Mouse (Mus musculus): ENCODE data around the gene Trip12. TPM values are rescaled to one million over a fixed set of nuclear protein-coding genes. Genes with fewer than 3 reads are reported as not detected.

The Trip12 gene
- total and polyA plus RNA-seq, 3 experiments: 26.9 to 205 (median 177) TPM

- 97% methylated on average over 3 of the region's 3 CpGs for WGBS
- TF ChIP-seq EP300 (IDR thresholded peaks at IDR 0.05; ENCODE audit: insufficient read depth, low read depth, low read length) (no peak), CTCF (IDR thresholded peaks at IDR 0.05) (no peak), POLR2A (IDR thresholded peaks at IDR 0.05; ENCODE audit: insufficient read depth, low read depth, low read length) (no peak)
- no peak overlapping the region for H3K9ac ChIP-seq (ENCODE audit: low read depth, low read length)
These were observed 117.9 kb downstream of the Trip12 start for GRCm38 (mm10) chr1:84722371-84722770.

GRCm38 (mm10) chr1:84721942-84722341 lies 118.4 kb downstream of the Trip12 start:
- Histone ChIP-seq H3K9ac (ENCODE audit: low read depth, low read length) (no peak overlapping the region), H3K36me3 (ENCODE audit: control insufficient read depth, insufficient read depth, low read length) (peaks cover 27% of the 10 kb centered on the region), H3K4me3 (no peak overlapping the region), H3K4me1 (ENCODE audit: control insufficient read depth, insufficient read depth, low read length) (0 out of 2 replicates have a peak, but pooled peaks cover 2% of the 10 kb centered on the region), H3K27me3 (ENCODE audit: control insufficient read depth, insufficient read depth, low read length) (no peaks in the 10 kb centered on the region), H3K27ac (no peak overlapping the region), H3K79me2 (replicated peaks; ENCODE audit: control insufficient read depth, insufficient read depth, low read length) (no peaks in the 10 kb centered on the region)
- no peak for TF ChIP-seq POLR2A (IDR thresholded peaks at IDR 0.05; ENCODE audit: insufficient read depth, low read depth, low read length)
- TF ChIP-seq CTCF (IDR thresholded peaks at IDR 0.05): no peak
- no peak for TF ChIP-seq EP300 (IDR thresholded peaks at IDR 0.05; ENCODE audit: insufficient read depth, low read depth, low read length)
- WGBS: 58% methylated on average over 3 of the region's 3 CpGs
- intact Hi-C loops (cut with DNase I): no loop called here
- DNase-seq: no peak

More at GRCm38 (mm10) chr1:84722371-84722770, 117.9 kb downstream of the Trip12 start:
- H3K79me2 ChIP-seq (replicated peaks; ENCODE audit: control insufficient read depth, insufficient read depth, low read length): no peaks in the 10 kb centered on the region
- 0 out of 2 replicates have a peak, but pooled peaks cover 2% of the 10 kb centered on the region for H3K4me1 ChIP-seq (ENCODE audit: control insufficient read depth, insufficient read depth, low read length)
- H3K4me3 ChIP-seq: no peak overlapping the region
- intact Hi-C loops (cut with DNase I): no loop called here
- DNase-seq: no peak
- H3K27ac ChIP-seq: no peak overlapping the region
- H3K36me3 ChIP-seq (ENCODE audit: control insufficient read depth, insufficient read depth, low read length): peaks cover 27% of the 10 kb centered on the region
- no peaks in the 10 kb centered on the region for H3K27me3 ChIP-seq (ENCODE audit: control insufficient read depth, insufficient read depth, low read length)

- no peaks in the 10 kb centered on the region; the same call in 1 of the 2 replicates for H3K27me3 ChIP-seq (ENCODE audit: control insufficient read depth, insufficient read depth, low read length)
- no peaks in the 10 kb centered on the region for H3K36me3 ChIP-seq (ENCODE audit: control insufficient read depth, insufficient read depth, low read length)
- H3K27ac ChIP-seq: no peak overlapping the region
- H3K4me1 ChIP-seq (ENCODE audit: control insufficient read depth, insufficient read depth, low read length): peaks cover 4% of the 10 kb centered on the region
- no peak for TF ChIP-seq EP300 (IDR thresholded peaks at IDR 0.05; ENCODE audit: insufficient read depth, low read depth, low read length)
- TF ChIP-seq CTCF (IDR thresholded peaks at IDR 0.05): no peak
- no peak for TF ChIP-seq POLR2A (IDR thresholded peaks at IDR 0.05; ENCODE audit: insufficient read depth, low read depth, low read length)
- H3K4me3 ChIP-seq: no peak overlapping the region
- H3K79me2 ChIP-seq (replicated peaks; ENCODE audit: control insufficient read depth, insufficient read depth, low read length): no peaks in the 10 kb centered on the region
- DNase-seq: no peak
- H3K9ac ChIP-seq (ENCODE audit: low read depth, low read length): no peak overlapping the region
- intact Hi-C loops (cut with DNase I): no loop called here
- WGBS: 13% methylated on average over 31 of the region's 31 CpGs
These were observed 130.2 kb downstream of the Trip12 start for GRCm38 (mm10) chr1:84709810-84710785.

GRCm38 (mm10) chr1:84709406-84709805 lies 130.9 kb downstream of the Trip12 start:
- peaks cover 4% of the 10 kb centered on the region for H3K4me1 ChIP-seq (ENCODE audit: control insufficient read depth, insufficient read depth, low read length)
- no peaks in the 10 kb centered on the region for H3K36me3 ChIP-seq (ENCODE audit: control insufficient read depth, insufficient read depth, low read length)
- no peak overlapping the region for H3K4me3 ChIP-seq
- DNase-seq: no peak
- no peak overlapping the region for H3K27ac ChIP-seq
- intact Hi-C loops (cut with DNase I): no loop called here
- H3K79me2 ChIP-seq (replicated peaks; ENCODE audit: control insufficient read depth, insufficient read depth, low read length): no peaks in the 10 kb centered on the region
- H3K27me3 ChIP-seq (ENCODE audit: control insufficient read depth, insufficient read depth, low read length): no peaks in the 10 kb centered on the region; the same call in 1 of the 2 replicates
- 32% methylated on average over 5 of the region's 5 CpGs for WGBS
- TF ChIP-seq POLR2A (IDR thresholded peaks at IDR 0.05; ENCODE audit: insufficient read depth, low read depth, low read length) (no peak), CTCF (IDR thresholded peaks at IDR 0.05) (no peak)
- no peak overlapping the region for H3K9ac ChIP-seq (ENCODE audit: low read depth, low read length)

GRCm38 (mm10) chr1:84700254-84700653 lies 140.1 kb downstream of the Trip12 start:
- H3K27ac ChIP-seq: no peak overlapping the region
- intact Hi-C loops (cut with DNase I): no loop called here
- no peak for DNase-seq
- H3K4me1 ChIP-seq (ENCODE audit: control insufficient read depth, insufficient read depth, low read length): no peaks in the 10 kb centered on the region
- H3K36me3 ChIP-seq (ENCODE audit: control insufficient read depth, insufficient read depth, low read length): no peaks in the 10 kb centered on the region
- H3K4me3 ChIP-seq: no peak overlapping the region
- no peak for TF ChIP-seq POLR2A (IDR thresholded peaks at IDR 0.05; ENCODE audit: insufficient read depth, low read depth, low read length)
- H3K79me2 ChIP-seq (replicated peaks; ENCODE audit: control insufficient read depth, insufficient read depth, low read length): no peaks in the 10 kb centered on the region
- 93% methylated on average over 6 of the region's 6 CpGs for WGBS
- H3K9ac ChIP-seq (ENCODE audit: low read depth, low read length): no peak overlapping the region
- H3K27me3 ChIP-seq (ENCODE audit: control insufficient read depth, insufficient read depth, low read length): peaks cover 6% of the 10 kb centered on the region

GRCm38 (mm10) chr1:84697136-84697535 lies 143.2 kb downstream of the Trip12 start:
- 5% methylated on average over 2 of the region's 2 CpGs for WGBS
- TF ChIP-seq POLR2A (IDR thresholded peaks at IDR 0.05; ENCODE audit: insufficient read depth, low read depth, low read length): no peak
- peak; percentile 53 for TF ChIP-seq CTCF (IDR thresholded peaks at IDR 0.05)
- no peak for TF ChIP-seq EP300 (IDR thresholded peaks at IDR 0.05; ENCODE audit: insufficient read depth, low read depth, low read length)
- no peak for DNase-seq

More at GRCm38 (mm10) chr1:84697136-84697535, 143.2 kb downstream of the Trip12 start:
- H3K27me3 ChIP-seq (ENCODE audit: control insufficient read depth, insufficient read depth, low read length): peaks cover 7% of the 10 kb centered on the region
- no peak overlapping the region for H3K9ac ChIP-seq (ENCODE audit: low read depth, low read length)
- intact Hi-C loops (cut with DNase I): no loop called here
- no peaks in the 10 kb centered on the region for H3K4me1 ChIP-seq (ENCODE audit: control insufficient read depth, insufficient read depth, low read length)
- no peaks in the 10 kb centered on the region for H3K79me2 ChIP-seq (replicated peaks; ENCODE audit: control insufficient read depth, insufficient read depth, low read length)
- H3K4me3 ChIP-seq: no peak overlapping the region
- no peaks in the 10 kb centered on the region for H3K36me3 ChIP-seq (ENCODE audit: control insufficient read depth, insufficient read depth, low read length)
- H3K27ac ChIP-seq: no peak overlapping the region

Data from heart, adult 2 months (tissue).